Mouse (Mus musculus): ENCODE data around the gene B9d1. TPM values are rescaled to one million over a fixed set of nuclear protein-coding genes. Genes with fewer than 3 reads are reported as not detected.
A peak's percentile ranks its signal among the peaks of the same experiment; 100 is the strongest.

B9d1 gene
- polyA plus RNA-seq, 1 experiment from 2014 or later: 37.5 TPM

- WGBS: 82% methylated on average over 2 of the region's 2 CpGs
- no peak overlapping the region for H3K4me3 ChIP-seq (ENCODE audit: low read depth, low read length)
- H3K27me3 ChIP-seq (replicated peaks; ENCODE audit: control insufficient read depth, insufficient read depth, low read length): no peaks in the 10 kb centered on the region
- no peak overlapping the region for H3K27ac ChIP-seq (replicated peaks; ENCODE audit: low read depth, low read length)
- H3K9me3 ChIP-seq (ENCODE audit: control insufficient read depth, low read length): no peaks in the 10 kb centered on the region
- DNase-seq (ENCODE audit: low spot score) (no peak), ATAC-seq (ENCODE audit: low read depth) (no peak)
- H3K36me3 ChIP-seq (ENCODE audit: control insufficient read depth, insufficient read depth, low read length): peaks cover 30% of the 10 kb centered on the region
- H3K4me1 ChIP-seq (ENCODE audit: control insufficient read depth, insufficient read depth, low read length): no peaks in the 10 kb centered on the region
- H3K4me2 ChIP-seq (ENCODE audit: low read depth, low read length): no peak overlapping the region
- H3K9ac ChIP-seq (ENCODE audit: low read depth, low read length): no peak overlapping the region
Measured at GRCm38 (mm10) chr11:61541106-61541505, 36.2 kb downstream of the B9d1 start.

- no peak for DNase-seq (ENCODE audit: low spot score)
- 86% methylated on average over 2 of the region's 2 CpGs for WGBS
- H3K36me3 ChIP-seq (ENCODE audit: control insufficient read depth, insufficient read depth, low read length): peaks cover 27% of the 10 kb centered on the region
- H3K9me3 ChIP-seq (ENCODE audit: control insufficient read depth, low read length): no peaks in the 10 kb centered on the region
- H3K4me2 ChIP-seq (ENCODE audit: low read depth, low read length): no peak overlapping the region
- H3K27ac ChIP-seq (replicated peaks; ENCODE audit: low read depth, low read length): no peak overlapping the region
- no peak for ATAC-seq (ENCODE audit: low read depth)
- H3K4me3 ChIP-seq (ENCODE audit: low read depth, low read length): no peak overlapping the region
- H3K9ac ChIP-seq (ENCODE audit: low read depth, low read length): no peak overlapping the region
- H3K4me1 ChIP-seq (ENCODE audit: control insufficient read depth, insufficient read depth, low read length): no peaks in the 10 kb centered on the region
- H3K27me3 ChIP-seq (replicated peaks; ENCODE audit: control insufficient read depth, insufficient read depth, low read length): no peaks in the 10 kb centered on the region
Measured at GRCm38 (mm10) chr11:61545586-61545985, 40.6 kb downstream of the B9d1 start.

- no peaks in the 10 kb centered on the region for H3K27me3 ChIP-seq (replicated peaks; ENCODE audit: control insufficient read depth, insufficient read depth, low read length)
- ATAC-seq (ENCODE audit: low read depth): no peak
- H3K9me3 ChIP-seq (ENCODE audit: control insufficient read depth, low read length): no peaks in the 10 kb centered on the region
- no peak overlapping the region for H3K4me3 ChIP-seq (ENCODE audit: low read depth, low read length)
- no peaks in the 10 kb centered on the region for H3K4me1 ChIP-seq (ENCODE audit: control insufficient read depth, insufficient read depth, low read length)
- peaks cover 27% of the 10 kb centered on the region for H3K36me3 ChIP-seq (ENCODE audit: control insufficient read depth, insufficient read depth, low read length)
- no peak overlapping the region for H3K9ac ChIP-seq (ENCODE audit: low read depth, low read length)
- no peak overlapping the region for H3K4me2 ChIP-seq (ENCODE audit: low read depth, low read length)
- no peak overlapping the region for H3K27ac ChIP-seq (replicated peaks; ENCODE audit: low read depth, low read length)
- no peak for DNase-seq (ENCODE audit: low spot score)
- 86% methylated on average over 10 of the region's 10 CpGs for WGBS
Measured at GRCm38 (mm10) chr11:61546452-61546851, 41.5 kb downstream of the B9d1 start.

- H3K27me3 ChIP-seq (replicated peaks; ENCODE audit: control insufficient read depth, insufficient read depth, low read length): no peaks in the 10 kb centered on the region
Measured at GRCm38 (mm10) chr11:61547710-61548109, 42.8 kb downstream of the B9d1 start.

GRCm38 (mm10) chr11:61550631-61551030, 45.7 kb downstream of the B9d1 start:
- Histone ChIP-seq H3K9ac (ENCODE audit: low read depth, low read length) (no peak overlapping the region), H3K4me3 (ENCODE audit: low read depth, low read length) (no peak overlapping the region), H3K27me3 (replicated peaks; ENCODE audit: control insufficient read depth, insufficient read depth, low read length) (no peaks in the 10 kb centered on the region), H3K27ac (replicated peaks; ENCODE audit: low read depth, low read length) (no peak overlapping the region), H3K4me1 (ENCODE audit: control insufficient read depth, insufficient read depth, low read length) (peaks cover 7% of the 10 kb centered on the region; the same call in 1 of the 2 replicates), H3K36me3 (ENCODE audit: control insufficient read depth, insufficient read depth, low read length) (peaks cover 9% of the 10 kb centered on the region), H3K9me3 (ENCODE audit: control insufficient read depth, low read length) (no peaks in the 10 kb centered on the region), H3K4me2 (ENCODE audit: low read depth, low read length) (no peak overlapping the region)
- DNase-seq (ENCODE audit: low spot score) (no peak), ATAC-seq (ENCODE audit: low read depth) (no peak)

More at GRCm38 (mm10) chr11:61547710-61548109, 42.8 kb downstream of the B9d1 start:
- Histone ChIP-seq H3K9me3 (ENCODE audit: control insufficient read depth, low read length) (no peaks in the 10 kb centered on the region), H3K4me3 (ENCODE audit: low read depth, low read length) (no peak overlapping the region), H3K4me1 (ENCODE audit: control insufficient read depth, insufficient read depth, low read length) (no peaks in the 10 kb centered on the region), H3K9ac (ENCODE audit: low read depth, low read length) (no peak overlapping the region), H3K27ac (replicated peaks; ENCODE audit: low read depth, low read length) (no peak overlapping the region), H3K36me3 (ENCODE audit: control insufficient read depth, insufficient read depth, low read length) (peaks cover 27% of the 10 kb centered on the region), H3K4me2 (ENCODE audit: low read depth, low read length) (no peak overlapping the region)
- ATAC-seq (ENCODE audit: low read depth) (no peak), DNase-seq (ENCODE audit: low spot score) (no peak)
- 89% methylated on average over 4 of the region's 4 CpGs for WGBS

GRCm38 (mm10) chr11:61553015-61553754, 48.2 kb downstream of the B9d1 start:
- H3K4me1 ChIP-seq (ENCODE audit: control insufficient read depth, insufficient read depth, low read length): peaks cover 7% of the 10 kb centered on the region; the same call in 1 of the 2 replicates
- no peak overlapping the region for H3K4me3 ChIP-seq (ENCODE audit: low read depth, low read length)
- no peaks in the 10 kb centered on the region for H3K36me3 ChIP-seq (ENCODE audit: control insufficient read depth, insufficient read depth, low read length)
- H3K4me2 ChIP-seq (ENCODE audit: low read depth, low read length): no peak overlapping the region
- no peak overlapping the region for H3K27ac ChIP-seq (replicated peaks; ENCODE audit: low read depth, low read length)
- 65% methylated on average over 3 of the region's 3 CpGs for WGBS
- DNase-seq (ENCODE audit: low spot score): no peak
- no peaks in the 10 kb centered on the region for H3K27me3 ChIP-seq (replicated peaks; ENCODE audit: control insufficient read depth, insufficient read depth, low read length)
- H3K9ac ChIP-seq (ENCODE audit: low read depth, low read length): no peak overlapping the region
- no peaks in the 10 kb centered on the region for H3K9me3 ChIP-seq (ENCODE audit: control insufficient read depth, low read length)
- ATAC-seq (ENCODE audit: low read depth): no peak

GRCm38 (mm10) chr11:61559572-61559971, 54.6 kb downstream of the B9d1 start:
- Histone ChIP-seq H3K4me2 (ENCODE audit: low read depth, low read length) (no peak overlapping the region), H3K4me3 (ENCODE audit: low read depth, low read length) (no peak overlapping the region), H3K9ac (ENCODE audit: low read depth, low read length) (no peak overlapping the region), H3K27me3 (replicated peaks; ENCODE audit: control insufficient read depth, insufficient read depth, low read length) (no peaks in the 10 kb centered on the region), H3K4me1 (ENCODE audit: control insufficient read depth, insufficient read depth, low read length) (no peaks in the 10 kb centered on the region; the same call in 1 of the 2 replicates), H3K36me3 (ENCODE audit: control insufficient read depth, insufficient read depth, low read length) (no peaks in the 10 kb centered on the region), H3K27ac (replicated peaks; ENCODE audit: low read depth, low read length) (no peak overlapping the region), H3K9me3 (ENCODE audit: control insufficient read depth, low read length) (no peaks in the 10 kb centered on the region)
- WGBS: 84% methylated on average over 5 of the region's 5 CpGs
- ATAC-seq (ENCODE audit: low read depth) (no peak), DNase-seq (ENCODE audit: low spot score) (no peak)

- no peaks in the 10 kb centered on the region for H3K27me3 ChIP-seq (replicated peaks; ENCODE audit: control insufficient read depth, insufficient read depth, low read length)
- no peaks in the 10 kb centered on the region for H3K9me3 ChIP-seq (ENCODE audit: control insufficient read depth, low read length)
- no peak overlapping the region for H3K9ac ChIP-seq (ENCODE audit: low read depth, low read length)
- 75% methylated on average over 5 of the region's 5 CpGs for WGBS
- H3K4me2 ChIP-seq (ENCODE audit: low read depth, low read length): no peak overlapping the region
- ATAC-seq (ENCODE audit: low read depth) (no peak), DNase-seq (ENCODE audit: low spot score) (peak; percentile 39)
- no peaks in the 10 kb centered on the region for H3K36me3 ChIP-seq (ENCODE audit: control insufficient read depth, insufficient read depth, low read length)
- peaks cover 5% of the 10 kb centered on the region; the same call in 1 of the 2 replicates for H3K4me1 ChIP-seq (ENCODE audit: control insufficient read depth, insufficient read depth, low read length)
- H3K27ac ChIP-seq (replicated peaks; ENCODE audit: low read depth, low read length): no peak overlapping the region
- H3K4me3 ChIP-seq (ENCODE audit: low read depth, low read length): no peak overlapping the region
Measured at GRCm38 (mm10) chr11:61562421-61562820, 57.5 kb downstream of the B9d1 start.

All from embryonic facial prominence, embryonic 14.5 days (tissue).